Mouse (Mus musculus): ENCODE measurements around the gene 4931406C07Rik. TPM values are rescaled to one million over a fixed set of nuclear protein-coding genes. Genes with fewer than 3 reads are reported as not detected.

The 4931406C07Rik gene
- total RNA-seq, 2 experiments from 2014 or later, result 29.3 to 31.1 TPM

DNA sequence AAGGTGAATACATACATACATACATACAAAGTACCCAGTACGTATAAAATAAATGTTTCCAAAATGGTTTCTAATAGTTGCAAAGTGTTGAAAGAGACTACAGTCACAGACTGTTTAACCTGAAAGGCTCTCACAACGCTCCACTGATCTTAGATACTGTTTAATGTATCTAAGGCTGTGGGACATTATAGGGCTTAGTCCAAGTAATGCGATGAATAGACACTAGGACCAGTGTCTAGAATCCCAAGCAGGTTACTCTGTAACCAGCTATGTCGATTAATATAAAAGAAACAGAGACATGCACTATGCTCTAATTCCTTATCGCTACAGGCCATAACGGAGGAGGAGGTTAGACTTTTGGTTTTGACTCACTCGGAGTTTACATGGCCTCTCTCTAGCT lies 9.1 kb downstream of the 4931406C07Rik start:
- no peak for DNase-seq
- intact Hi-C loops (cut with DNase I), result no loop called here

DNA sequence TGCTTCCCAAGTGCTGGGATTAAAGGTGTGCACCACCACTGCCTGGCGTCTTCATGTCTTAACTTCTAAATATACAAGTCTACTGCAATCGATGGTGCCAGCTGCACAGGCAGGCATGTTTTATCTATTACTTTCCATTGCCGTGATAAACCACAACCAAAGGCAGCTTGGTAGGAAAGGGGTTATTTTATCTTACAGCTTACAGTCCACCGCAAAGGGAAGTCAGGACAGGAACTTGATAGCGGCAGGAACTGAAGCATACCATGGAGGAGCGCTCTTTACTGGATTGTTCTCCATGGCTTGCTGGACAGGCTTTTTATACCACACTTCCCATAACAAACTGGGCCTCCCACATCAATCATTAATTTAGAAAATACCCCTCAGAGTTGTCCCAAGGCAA lies 17.0 kb downstream of the 4931406C07Rik start:
- no peak for DNase-seq
- intact Hi-C loops (cut with DNase I), result no loop called here

DNA sequence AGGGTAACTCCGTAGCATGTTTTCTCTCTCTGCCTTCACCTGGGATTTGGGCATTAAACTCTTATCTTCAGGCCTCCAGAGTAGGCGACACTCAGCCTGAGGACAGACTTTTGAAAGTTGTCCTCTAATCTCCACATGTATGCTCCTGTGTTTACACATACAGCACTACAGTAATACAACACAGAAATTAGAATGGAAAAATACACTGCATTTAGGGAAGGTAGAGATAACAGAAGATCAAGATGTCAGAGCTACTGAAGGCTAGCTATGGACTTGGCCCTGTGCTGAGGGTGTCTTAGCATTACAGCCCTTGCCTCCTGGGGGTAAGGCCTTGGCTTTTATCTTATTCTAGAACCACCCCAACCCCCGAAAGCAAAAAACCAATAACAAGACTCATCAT lies 17.8 kb downstream of the 4931406C07Rik start:
- intact Hi-C loops (cut with DNase I), result no loop called here
- DNase-seq, result no peak

DNA sequence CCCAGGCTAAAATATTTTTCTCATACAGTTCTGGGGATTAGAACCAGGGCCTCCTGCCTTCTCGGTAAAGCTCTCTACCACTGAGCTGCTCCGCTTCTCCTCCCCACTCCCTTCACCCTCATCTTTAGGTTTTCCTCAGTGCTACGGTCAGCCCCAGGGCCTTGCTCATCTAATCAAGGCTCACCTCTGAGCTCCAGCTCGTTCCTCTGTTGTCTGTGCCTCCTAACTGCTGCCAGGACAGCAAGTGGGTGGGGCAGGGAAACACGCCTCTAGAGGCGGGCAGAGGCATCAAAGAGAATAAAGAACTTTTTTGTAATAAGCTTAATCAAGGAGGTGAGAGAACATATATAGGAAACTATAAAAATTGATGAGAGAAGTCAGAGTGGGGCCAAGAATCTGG lies 18.4 kb downstream of the 4931406C07Rik start:
- DNase-seq, result no peak
- intact Hi-C loops (cut with DNase I), result no loop called here

DNA sequence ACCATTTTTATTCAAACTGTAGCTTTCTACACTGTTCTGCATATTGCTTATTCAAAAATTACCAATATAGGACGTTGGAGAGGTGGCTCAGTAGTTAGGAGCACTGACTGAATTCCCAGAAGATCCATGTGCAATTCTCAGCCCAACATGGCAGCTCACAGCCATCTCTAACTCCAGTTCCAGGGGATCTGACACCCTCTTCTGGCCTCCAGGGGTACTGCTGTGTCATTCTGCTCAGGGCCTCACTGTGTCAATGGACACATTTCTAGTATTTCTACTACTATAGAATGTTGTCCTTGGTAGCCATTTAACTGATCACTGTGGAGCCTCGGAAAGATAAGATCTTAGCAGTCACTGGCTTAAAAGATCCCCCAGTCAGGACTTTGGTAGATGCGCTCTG lies 20.8 kb downstream of the 4931406C07Rik start:
- intact Hi-C loops (cut with DNase I), result no loop called here
- no peak for DNase-seq

DNA sequence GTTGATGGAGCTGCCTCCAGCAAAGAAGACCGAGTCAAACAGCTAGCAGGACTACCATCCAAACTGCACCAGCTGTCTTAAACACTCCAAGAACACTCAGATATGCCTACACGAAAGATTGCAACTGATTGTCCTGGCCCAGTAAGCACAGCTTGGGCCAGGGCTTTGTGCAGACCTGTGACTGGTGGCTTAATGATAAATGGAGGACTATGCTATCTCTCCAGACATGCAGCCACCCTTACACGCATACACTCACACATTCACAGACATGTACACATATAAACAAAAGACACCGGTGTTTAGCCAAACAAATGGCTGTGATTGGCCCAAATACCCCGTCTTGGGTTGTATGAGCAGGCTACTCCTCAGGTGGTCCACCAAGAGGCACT lies 25.8 kb downstream of the 4931406C07Rik start:
- no peak for DNase-seq
- intact Hi-C loops (cut with DNase I), result no loop called here

DNA sequence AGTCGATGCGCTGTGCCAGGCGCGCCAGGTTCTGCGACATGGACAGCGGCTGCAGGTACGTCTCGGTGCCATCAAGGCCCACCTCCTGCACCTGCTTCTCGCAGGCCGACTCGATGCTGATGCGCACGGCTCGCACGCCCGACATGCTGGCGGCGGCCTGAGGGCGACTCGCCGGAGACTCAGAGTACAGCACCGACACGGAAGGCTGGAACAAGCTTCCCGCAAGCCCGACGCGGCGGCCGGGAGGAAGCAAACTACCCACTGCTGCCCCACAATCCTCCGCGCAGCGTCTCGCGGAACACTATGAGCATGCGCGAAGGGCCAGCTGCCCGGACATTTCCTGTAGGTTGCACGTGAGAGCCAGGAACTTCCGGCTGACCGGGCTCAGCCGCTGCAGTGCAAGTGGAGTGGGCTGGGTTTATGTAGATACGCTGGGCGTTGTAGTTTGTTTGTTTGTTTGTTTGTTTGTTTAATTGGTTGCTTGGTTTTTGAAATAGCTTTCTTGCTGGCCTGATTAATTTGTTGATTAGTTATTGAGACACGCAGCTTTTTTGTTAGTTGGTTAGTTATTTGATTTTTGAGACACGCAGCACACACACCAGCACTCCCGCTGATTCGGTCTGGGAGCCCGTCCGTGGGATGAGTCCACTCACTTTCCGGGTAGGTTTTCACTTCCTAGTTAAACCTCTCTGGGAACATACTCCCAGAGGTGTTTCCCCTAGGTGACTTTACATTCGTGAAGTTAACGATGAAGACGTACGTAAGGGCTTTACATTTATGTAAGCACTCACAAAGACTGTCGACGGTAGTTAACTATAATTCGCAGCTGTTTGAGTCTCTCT lies 26.4 kb downstream of the 4931406C07Rik start, which contains the start of gene Med17:
Gene Med17, minus strand, starts transcription at position 283 of the 842 bp plus-strand sequence.
- DNase-seq, result peak; percentile 94
- intact Hi-C loops (cut with DNase I), result no loop called here

DNA sequence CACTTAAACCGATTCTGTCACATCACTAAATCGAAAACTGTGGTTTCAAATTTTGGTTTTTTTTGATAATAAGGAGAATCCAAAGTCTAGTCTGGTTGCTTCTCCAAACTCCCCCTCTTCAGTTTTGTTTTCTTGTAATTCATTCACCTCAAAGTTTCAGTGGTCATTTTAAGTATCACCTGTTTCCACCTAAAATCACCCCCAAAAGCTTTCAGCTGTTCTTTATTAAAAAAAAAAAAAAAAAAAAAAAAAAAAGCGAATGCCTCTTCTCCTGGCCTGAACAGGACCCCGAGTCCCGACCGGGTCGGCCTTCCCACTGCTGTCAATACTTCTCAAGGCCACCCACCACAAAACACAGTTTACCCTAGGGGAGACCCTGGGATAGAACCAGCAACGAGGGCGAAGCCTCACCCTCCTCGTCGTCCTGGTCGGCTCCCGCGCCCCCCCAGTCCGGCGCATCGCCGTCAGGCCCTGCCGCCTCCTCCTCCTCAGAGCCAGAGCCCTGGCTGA lies 27.1 kb downstream of the 4931406C07Rik start:
- intact Hi-C loops (cut with DNase I), result no loop called here

DNA sequence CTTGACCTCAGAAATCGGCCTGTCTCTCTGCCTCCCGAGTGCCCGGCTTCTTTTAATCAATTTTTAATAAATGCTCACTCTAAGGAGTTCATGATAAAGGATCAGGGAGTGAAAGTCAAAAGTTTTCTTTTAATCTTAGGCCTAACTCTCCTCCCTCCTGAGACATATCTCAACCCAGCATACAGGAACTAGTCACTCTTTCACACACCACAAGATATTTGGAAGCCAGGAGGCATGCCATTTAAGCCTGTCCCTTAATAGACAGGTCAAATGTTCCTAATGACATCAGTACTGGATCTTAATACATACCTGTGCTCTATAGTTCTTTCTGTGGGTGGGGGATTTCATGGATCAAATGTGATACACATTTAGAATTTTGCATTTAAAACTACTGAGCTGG lies 27.9 kb downstream of the 4931406C07Rik start:
- no peak for DNase-seq
- intact Hi-C loops (cut with DNase I), result no loop called here

More for the DNA sequence above, 27.1 kb downstream of the 4931406C07Rik start:
- DNase-seq, result no peak

DNA sequence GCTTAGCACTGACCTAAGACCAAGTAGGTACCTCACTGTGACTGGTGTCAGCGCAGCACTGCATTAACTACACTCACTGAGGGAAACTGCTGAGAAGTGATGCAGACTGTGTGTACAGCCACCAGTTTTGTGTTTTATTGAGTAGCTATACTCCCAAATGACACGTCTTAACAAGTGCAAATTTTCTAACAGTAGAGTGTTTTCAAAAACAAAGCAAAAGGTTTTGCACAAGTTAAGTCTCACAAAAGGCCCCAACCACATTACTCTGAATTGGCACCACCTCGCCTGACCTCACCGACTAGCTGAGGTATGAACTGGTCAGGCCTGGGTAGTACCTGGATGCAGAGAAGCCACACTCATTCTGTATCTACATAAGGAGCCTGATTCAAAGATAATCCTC lies 29.4 kb downstream of the 4931406C07Rik start:
- DNase-seq, result no peak
- intact Hi-C loops (cut with DNase I), result no loop called here

DNA sequence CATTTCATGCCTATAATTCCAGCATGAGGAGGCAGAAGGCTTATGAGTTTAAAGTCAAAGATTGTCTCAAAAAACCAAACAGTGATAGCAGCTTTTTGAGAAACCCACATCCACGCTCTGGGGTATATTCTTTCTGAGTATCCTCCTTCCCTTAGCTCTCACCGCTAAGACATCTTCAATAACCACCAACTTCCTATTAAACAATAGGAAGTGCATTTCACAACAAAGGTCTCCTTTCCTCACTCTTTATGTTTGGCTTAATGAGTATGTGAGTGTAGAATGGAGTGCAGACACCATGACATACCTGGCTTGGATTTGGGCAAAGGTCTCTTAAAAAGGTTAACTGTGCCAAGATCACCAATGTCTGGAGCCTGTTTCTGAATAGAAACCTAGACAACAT lies 32.3 kb downstream of the 4931406C07Rik start:
- intact Hi-C loops (cut with DNase I), result loop anchor here (5.0 kb wide), 1 partner anchor 38 kb away; no protein-coding TSS in a partner anchor
- DNase-seq, result no peak

DNA sequence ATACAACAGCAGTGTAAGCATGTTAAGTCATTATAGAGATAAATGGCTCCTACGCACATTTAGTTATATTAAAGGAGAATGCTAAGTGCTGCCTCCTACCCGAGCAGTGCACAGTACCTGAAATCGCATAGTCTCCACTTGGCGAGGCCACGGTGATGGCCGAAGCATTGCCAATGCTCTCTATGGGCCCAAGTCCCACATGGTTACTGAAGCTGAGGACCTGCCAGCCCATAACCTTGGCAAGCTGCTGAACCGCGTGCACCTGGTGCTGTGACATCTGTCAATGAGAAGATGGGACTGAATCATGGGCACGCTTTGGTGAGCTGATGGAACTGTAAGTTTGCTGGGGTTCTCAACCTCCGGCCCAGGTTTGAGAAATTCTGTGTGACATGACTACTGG lies 42.8 kb downstream of the 4931406C07Rik start:
- DNase-seq, result no peak
- intact Hi-C loops (cut with DNase I), result no loop called here

DNA sequence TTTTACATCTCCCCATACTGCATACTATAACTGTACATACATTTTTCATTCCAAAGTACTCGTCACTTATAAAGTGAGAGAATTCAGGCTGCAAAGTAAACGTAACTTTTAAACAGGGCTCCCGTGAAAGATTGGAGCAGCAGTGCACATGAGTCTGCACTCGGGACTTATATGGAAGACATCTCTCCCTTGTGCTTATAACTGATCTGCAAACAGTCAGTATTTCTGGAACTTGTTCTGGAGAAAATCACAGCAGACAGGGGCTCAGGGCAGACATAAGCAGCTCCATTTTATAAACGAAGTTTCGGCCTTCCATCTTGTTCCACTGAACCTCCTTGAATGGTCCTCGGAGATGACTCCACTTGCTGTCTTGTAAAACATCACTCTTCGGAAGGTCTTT lies 44.3 kb downstream of the 4931406C07Rik start:
- no peak for DNase-seq
- intact Hi-C loops (cut with DNase I), result no loop called here

DNA sequence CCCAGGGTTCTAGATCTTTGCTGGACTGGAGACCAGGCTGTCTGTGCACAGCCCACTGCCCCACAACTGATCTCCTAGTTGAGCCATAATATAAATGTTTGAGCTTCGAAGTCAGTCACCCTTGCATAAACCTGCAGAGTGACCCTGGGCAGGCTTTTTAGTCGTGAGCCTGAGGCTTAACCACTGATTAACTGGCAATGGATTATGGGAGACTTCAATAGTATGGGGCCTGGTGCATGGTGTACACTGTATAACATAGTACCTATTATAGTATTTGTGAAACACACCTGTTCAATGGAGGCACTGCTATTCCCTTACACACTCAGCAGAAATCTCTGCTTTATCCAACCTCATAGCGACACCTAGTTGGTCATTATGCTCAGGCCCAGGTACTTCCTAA lies 50.0 kb downstream of the 4931406C07Rik start:
- no peak for DNase-seq
- intact Hi-C loops (cut with DNase I), result no loop called here

DNA sequence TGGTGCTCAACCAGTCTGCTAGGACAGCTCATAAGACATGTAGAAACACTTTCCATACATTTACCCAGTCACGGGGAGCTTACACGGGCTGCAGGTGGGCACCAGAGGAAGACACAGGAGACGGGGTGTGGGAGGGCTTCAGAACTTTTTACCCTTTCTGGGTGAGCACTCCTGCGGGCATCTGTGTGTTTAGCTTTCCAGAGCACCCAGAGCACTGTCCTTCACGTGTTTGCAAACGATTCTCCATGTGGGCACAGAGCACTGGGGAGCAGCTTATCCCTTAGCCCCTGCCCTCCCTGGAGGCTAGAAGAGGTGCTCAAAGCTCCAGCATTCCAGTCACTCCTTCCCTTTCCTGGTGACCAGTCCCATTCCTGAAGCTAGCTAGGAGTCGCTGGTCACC lies 51.7 kb downstream of the 4931406C07Rik start:
- intact Hi-C loops (cut with DNase I), result no loop called here
- no peak for DNase-seq

DNA sequence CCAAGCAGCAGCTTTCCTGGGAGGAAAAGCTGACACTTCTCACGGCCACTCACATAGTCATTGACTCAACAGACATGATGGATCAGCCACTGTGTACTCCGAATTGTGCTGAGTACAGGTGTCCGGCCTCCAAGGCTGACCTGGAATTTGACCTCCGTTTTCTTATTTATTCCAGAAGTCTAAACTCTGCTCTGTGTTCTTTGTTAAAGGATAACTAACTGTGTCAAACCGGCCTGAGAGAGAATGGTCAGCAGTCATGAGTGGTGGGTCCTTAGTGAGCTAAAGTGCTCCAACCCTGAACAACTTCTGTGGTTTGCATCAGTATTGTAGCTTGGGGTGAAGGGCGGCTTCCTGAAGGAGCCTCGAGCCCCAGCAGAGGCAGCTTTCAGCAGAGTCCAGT lies 54.1 kb downstream of the 4931406C07Rik start:
- no peak for DNase-seq
- intact Hi-C loops (cut with DNase I), result no loop called here

DNA sequence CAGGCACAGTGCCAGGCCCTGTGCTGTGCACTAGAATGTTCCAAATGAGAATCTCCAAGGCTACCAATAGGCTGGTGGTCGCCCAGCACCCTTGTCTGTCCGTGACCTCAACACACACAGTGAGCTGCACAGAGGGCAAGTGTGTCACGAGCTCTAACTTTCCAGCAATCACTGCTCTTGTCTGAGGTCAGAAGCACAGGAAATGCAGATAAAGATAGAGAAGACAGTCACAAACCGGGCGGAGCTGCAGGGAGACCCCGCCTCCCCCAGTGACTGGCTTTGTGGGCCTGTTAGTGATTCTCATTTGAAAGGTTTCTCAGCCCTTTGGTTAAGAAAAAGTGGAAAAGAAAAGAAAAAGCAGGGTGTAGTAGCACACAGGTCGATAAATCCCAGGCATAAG lies 55.9 kb downstream of the 4931406C07Rik start:
- no peak for DNase-seq
- intact Hi-C loops (cut with DNase I), result no loop called here

DNA sequence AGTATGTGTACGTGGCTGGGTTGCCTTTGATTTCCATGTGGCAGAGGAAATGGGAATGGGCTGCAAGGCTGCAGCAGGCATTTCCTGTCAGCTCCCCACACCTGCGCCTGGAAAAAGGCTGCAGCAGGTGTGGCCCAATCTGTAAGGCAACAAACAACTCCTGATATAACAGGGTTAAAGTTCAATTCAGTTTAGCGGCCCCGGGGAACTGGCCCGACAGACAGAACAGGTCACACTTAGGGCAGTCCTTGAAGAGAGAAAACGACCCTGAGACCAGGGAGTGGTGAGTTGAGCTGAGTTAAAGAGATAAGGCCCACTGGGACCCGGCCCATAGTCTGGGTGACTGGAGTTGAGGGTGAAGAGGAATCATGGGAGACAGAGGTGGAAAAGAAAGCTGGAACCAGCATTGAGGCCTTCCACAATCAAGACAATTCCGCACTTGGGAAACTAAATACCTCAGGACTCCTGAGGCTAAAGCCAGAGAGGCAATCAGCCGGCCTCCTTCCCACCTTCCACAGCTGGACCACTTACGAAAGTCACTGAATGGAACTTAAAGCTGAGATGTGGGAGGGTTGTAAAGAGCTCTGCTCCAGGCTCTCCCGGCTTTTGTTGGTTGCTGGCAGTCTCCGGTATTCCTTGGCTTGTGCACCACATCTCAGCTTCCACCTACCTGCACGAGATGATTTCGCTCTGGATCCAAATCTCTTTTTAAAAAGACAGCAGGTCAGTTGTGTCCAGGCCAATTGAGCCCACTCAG lies 60.8 kb downstream of the 4931406C07Rik start:
- intact Hi-C loops (cut with DNase I), result no loop called here

DNA sequence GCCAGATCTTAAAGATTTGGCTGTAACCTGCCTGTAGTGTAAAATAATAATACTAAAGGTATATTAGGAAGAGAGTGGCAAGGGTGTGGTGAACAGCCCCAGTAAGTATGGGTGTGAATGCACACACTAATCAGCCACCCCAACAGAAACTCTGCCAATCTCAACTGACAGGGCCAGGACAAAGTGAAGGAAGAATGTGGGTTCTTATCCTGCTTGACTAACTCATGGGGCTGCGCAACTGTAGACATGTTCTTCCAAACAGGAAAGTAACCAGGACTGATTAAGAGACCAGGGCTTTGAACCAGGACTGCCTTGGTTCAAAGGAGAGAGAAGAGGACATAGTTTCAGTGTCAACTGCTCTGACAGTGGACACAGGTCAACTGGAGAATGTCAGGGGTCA lies 64.1 kb downstream of the 4931406C07Rik start:
- intact Hi-C loops (cut with DNase I), result no loop called here
- DNase-seq, result no peak

More for the DNA sequence above, 60.8 kb downstream of the 4931406C07Rik start:
- DNase-seq, result no peak

DNA sequence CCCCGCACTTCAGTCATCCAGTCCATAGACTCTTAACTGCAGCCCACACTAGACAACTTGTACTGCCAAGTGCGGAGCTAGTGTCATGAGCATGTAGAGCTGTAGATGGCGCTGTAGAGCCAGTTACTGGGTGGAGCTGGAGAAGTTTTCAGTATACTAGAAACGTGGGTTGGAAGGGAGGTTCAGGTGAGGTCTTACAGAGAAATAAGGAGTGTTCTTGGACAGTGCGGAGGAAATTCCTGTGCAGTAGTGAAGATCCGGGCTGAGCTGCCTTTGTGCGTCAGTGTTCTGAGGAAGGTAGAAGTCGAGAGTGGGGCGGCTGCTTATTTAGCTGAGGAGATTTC lies 64.7 kb downstream of the 4931406C07Rik start:
- intact Hi-C loops (cut with DNase I), result no loop called here
- peak; percentile 34 for DNase-seq

DNA sequence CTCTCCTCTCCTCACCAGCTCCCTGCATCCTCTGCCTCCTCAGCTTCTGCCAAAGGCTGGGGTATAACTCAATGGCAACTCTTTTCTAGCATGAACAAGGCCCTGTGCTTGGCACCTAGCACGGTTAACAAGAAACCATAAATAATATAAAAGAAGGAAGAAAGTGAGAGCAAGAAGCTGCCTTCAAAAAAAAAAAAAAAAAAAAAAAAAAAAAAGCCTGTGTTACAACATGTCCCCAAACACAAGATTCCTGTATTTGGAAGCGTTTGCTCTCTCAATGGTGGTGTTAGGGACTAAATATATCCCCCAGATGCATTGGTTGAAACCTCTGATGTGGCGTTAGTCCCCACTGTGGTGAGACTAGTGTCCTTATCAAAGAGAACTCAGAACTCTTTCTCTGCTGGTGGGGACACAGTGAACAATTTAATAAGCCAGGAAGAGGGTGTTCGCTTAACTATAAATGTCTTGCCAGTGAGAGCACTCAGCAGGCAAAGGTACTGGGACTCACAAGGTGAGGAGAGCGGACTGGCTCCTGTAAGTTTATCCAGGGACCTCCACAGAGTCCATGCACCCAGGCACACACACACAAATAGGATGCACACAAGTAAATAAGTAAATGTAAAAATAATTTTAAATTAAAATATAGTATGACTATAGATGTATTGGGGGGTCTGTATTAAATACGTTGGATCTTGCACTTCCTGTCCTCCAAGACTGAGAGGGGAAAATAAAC lies 65.2 kb downstream of the 4931406C07Rik start:
- no peak for DNase-seq
- intact Hi-C loops (cut with DNase I), result no loop called here
